Mouse (Mus musculus) heart, postnatal 0 days (tissue): ENCODE results near the gene Tmem206. TPM values are rescaled to one million over a fixed set of nuclear protein-coding genes. Genes with fewer than 3 reads are reported as not detected.
A peak's percentile ranks its signal among the peaks of the same experiment; 100 is the strongest.

Experiments
- ATAC-seq: fragments of 200-750 bp; cut with Nextera tagmentation; 2 replicates; pipeline ENCODE4 v1.8.0; 2017; ENCODE audit warnings: low read depth, moderate number of reproducible peaks, moderate library complexity; ENCODE audit not compliant: insufficient read depth
- DNase-seq: peaks from one replicate; pipeline ENCODE4 v3.0.0-alpha.2; 2016; ENCODE audit warnings: low spot score
- H3K27ac ChIP-seq: fragments of 300-500 bp; sonication (generic); 2 replicates; pipeline ENCODE4 v1.5.1; 2014; ENCODE audit warnings: low read depth, mild to moderate bottlenecking
- H3K27me3 ChIP-seq: fragments of 300-500 bp; sonication (generic); 2 replicates; pipeline ENCODE4 v1.6.1; 2014; ENCODE audit warnings: low read length, mixed read lengths; ENCODE audit not compliant: control insufficient read depth, insufficient read depth
- H3K36me3 ChIP-seq: fragments of 300-500 bp; sonication (generic); replicated peaks from 2 replicates; pipeline ENCODE4 v1.6.1; 2014; ENCODE audit warnings: low read length, mixed read lengths; ENCODE audit not compliant: control insufficient read depth, insufficient read depth
- H3K4me1 ChIP-seq: fragments of 300-500 bp; sonication (generic); 2 replicates; pipeline ENCODE4 v1.6.1; 2014; ENCODE audit warnings: antibody characterized with exemption; ENCODE audit not compliant: control insufficient read depth, insufficient read depth
- H3K4me2 ChIP-seq: fragments of 300-500 bp; sonication (generic); 2 replicates; pipeline ENCODE4 v1.6.1; 2014; ENCODE audit warnings: low read depth, mild to moderate bottlenecking, low read length, moderate library complexity
- H3K4me3 ChIP-seq: fragments of 300-500 bp; sonication (generic); 2 replicates; pipeline ENCODE4 v1.5.1; 2014; ENCODE audit warnings: low read depth, low read length
- H3K9ac ChIP-seq: fragments of 300-500 bp; sonication (generic); replicated peaks from 2 replicates; pipeline ENCODE4 v1.6.1; 2014; ENCODE audit warnings: low read depth, low read length, mixed read lengths
- H3K9me3 ChIP-seq: fragments of 300-500 bp; sonication (generic); replicated peaks from 2 replicates; pipeline ENCODE4 v1.6.1; 2016; ENCODE audit warnings: low read length; ENCODE audit not compliant: control insufficient read depth
- CTCF ChIP-seq: IDR thresholded peaks from 2 replicates; pipeline ENCODE4 v1.5.1; 2016; ENCODE audit warnings: antibody characterized with exemption, control low read depth, low read depth
- EP300 ChIP-seq: IDR thresholded peaks from 2 replicates; pipeline ENCODE4 v1.6.1; 2016; ENCODE audit warnings: antibody characterized with exemption, low read depth
- WGBS: fragments of 180-500 bp; shearing (Covaris S2); extraction: QIAGEN DNeasy Blood & Tissue Kit; methylation state at CpG from one replicate; pipeline ENCODE4 v1.1.7; 2014; 5-methylcytosine and 5-hydroxymethylcytosine counted together
- polyA plus RNA-seq: library from polyadenylated mRNA; unstranded; fragments of >200 nt; fragmentation: Nextera tagmentation; extraction: Ambion mirVana; gene quantifications from 2 replicates; pipeline ENCODE4 v1.2.1, GENCODE M21; 2015
- total RNA-seq: library from RNA; depleted of rRNA; stranded (reverse); fragments of >200 nt; gene quantifications from 2 replicates; pipeline ENCODE4 v1.2.3, GENCODE M21; 2014; ENCODE audit warnings: low replicate concordance

The Tmem206 gene
- total and polyA plus RNA-seq, 2 experiments from 2014 or later: 5.3 to 10.9 TPM

DNA sequence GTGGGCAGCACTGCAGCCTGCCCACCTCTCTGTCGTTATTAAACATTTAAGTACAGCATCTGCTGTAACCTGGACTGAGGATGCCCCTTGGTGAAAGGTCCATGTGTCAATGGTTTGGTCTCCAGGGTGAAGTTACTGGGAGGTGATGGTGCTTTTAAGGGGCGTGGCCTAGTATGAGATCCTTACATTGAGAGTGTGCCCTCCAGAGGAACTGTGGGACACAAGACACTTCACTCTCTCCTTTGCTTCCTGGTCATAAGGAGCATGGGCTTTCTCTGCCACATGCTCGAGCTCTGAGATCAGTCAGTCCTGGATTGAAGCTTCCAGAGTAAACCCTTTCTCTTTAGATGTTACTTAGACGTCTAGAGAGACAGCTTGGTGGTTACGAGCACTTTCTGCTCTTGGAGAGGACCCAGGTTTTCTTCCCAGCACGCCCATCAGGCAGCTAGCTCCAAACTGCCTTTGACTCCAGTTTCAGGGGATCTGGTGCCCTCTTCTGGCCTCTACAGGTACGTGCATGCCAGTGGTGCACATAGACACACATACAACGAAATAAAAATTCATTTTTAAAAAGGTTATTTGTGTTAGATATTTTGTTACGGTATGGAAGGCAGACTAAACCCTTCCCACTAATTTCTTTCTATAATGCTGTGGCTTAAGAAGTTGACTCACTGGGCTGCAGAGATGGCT, 17.8 kb upstream of the Tmem206 start:
- peak; percentile 38 for TF ChIP-seq CTCF
- no peak for TF ChIP-seq EP300
- Histone ChIP-seq H3K9me3 (no peaks in the 10 kb centered on the region), H3K4me2 (no peak overlapping the region), H3K4me1 (peaks cover 6% of the 10 kb centered on the region), H3K27ac (no peak overlapping the region), H3K4me3 (no peak overlapping the region), H3K36me3 (peaks cover 13% of the 10 kb centered on the region; the same call in 1 of the 2 replicates), H3K9ac (no peak overlapping the region), H3K27me3 (no peaks in the 10 kb centered on the region)
- no peak for DNase-seq
- 79% methylated on average over 9 of the region's 9 CpGs for WGBS
- ATAC-seq: no peak

DNA sequence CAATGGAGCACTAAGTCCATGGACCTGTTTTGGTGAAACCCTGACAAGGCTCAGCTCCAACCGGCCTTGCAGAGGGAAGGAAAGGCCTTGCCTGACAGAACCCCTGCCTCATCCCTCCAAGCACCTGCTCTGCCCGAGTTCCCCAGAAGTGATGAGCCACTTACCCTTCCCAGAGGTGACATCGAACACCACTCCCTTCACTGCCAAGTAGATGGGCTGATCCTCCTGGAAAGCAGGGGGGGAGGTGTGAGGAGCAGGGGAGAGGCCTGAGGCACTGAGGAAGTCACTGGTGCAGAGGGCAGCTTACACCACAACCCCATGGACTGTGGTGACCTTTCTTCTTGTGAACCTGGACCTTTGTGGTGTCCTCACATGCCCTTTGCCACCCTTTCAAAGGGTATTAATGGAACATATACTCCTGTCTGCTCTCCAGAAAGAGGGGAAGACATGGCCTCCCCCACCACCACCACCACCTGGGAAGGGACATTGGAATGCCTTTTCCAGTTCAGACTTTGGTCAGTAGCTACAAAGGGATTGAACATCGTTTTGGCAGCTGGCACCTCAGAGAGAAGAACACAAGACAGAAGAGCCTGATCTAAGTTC, 14.3 kb upstream of the Tmem206 start:
- H3K27ac ChIP-seq: no peak overlapping the region
- H3K27me3 ChIP-seq: no peaks in the 10 kb centered on the region
- H3K4me2 ChIP-seq: no peak overlapping the region
- DNase-seq: no peak
- no peak overlapping the region for H3K9ac ChIP-seq
- no peaks in the 10 kb centered on the region for H3K9me3 ChIP-seq
- H3K4me1 ChIP-seq: peaks cover 5% of the 10 kb centered on the region; the same call in 1 of the 2 replicates
- H3K4me3 ChIP-seq: no peak overlapping the region
- 74% methylated on average over 4 of the region's 4 CpGs for WGBS
- H3K36me3 ChIP-seq: peaks cover 13% of the 10 kb centered on the region; the same call in 1 of the 2 replicates
- TF ChIP-seq CTCF: no peak
- TF ChIP-seq EP300: no peak
- ATAC-seq: no peak

DNA sequence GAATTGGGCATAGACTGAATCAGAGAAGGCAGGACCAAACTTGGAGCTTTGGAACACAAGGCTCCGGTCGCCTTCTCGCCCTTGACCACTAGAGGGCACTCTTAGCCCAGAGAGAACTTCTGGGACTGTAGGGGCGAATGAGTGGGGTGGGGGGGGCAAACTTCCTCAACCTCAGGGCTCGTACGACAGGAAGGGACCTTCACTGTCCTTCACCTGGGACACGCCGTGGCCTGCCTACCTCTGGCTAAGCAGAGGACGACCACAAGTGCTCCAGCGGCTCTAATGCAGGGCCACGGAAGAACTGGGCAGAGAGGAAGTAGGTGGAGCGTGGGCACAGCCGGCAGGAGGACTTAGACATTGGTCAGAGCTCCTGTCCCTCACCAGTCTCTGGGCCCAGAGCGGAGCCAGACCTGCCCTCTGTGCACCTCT, 13.2 kb upstream of the Tmem206 start:
- peak; percentile 95 for DNase-seq
- peak overlapping the region; percentile 61 for H3K9ac ChIP-seq
- under 1% methylated on average over 14 of the region's 14 CpGs for WGBS
- no peaks in the 10 kb centered on the region for H3K27me3 ChIP-seq
- peak overlapping the region; percentile 86 for H3K27ac ChIP-seq
- TF ChIP-seq EP300: no peak
- peak; percentile 96 for TF ChIP-seq CTCF
- peak overlapping the region; percentile 59 for H3K4me2 ChIP-seq
- no peaks in the 10 kb centered on the region for H3K9me3 ChIP-seq
- peaks cover 11% of the 10 kb centered on the region; the same call in 1 of the 2 replicates for H3K36me3 ChIP-seq
- peak overlapping the region; percentile 67 for H3K4me3 ChIP-seq
- H3K4me1 ChIP-seq: peaks cover 10% of the 10 kb centered on the region
- peak; percentile 95 for ATAC-seq

DNA sequence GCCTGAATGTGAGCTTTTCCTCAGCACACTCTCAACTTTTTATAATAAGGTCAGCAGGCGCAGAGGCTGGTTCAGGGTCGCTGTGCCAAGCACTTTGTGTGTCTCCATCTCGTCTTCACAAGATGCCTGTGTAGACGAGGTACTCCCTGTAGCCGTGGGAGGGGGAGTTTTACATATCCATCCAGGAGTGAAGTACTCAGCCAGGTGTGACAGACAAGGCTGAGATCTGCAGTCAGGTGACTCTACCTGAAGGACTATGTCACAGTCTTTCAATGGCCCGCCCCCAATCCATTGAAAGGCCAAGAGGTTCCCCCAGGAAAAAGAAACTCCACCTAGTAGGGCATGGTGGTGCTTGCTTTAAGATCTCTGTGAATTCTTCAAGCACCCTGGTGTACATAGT, 12.6 kb upstream of the Tmem206 start:
- Histone ChIP-seq H3K9me3 (no peaks in the 10 kb centered on the region), H3K4me3 (peak overlapping the region; percentile 67), H3K27me3 (no peaks in the 10 kb centered on the region), H3K27ac (peak overlapping the region; percentile 86; the same call in 1 of the 2 replicates), H3K4me2 (peak overlapping the region; percentile 59), H3K36me3 (0 out of 2 replicates have a peak, but pooled peaks cover 4% of the 10 kb centered on the region), H3K4me1 (peaks cover 10% of the 10 kb centered on the region), H3K9ac (peak overlapping the region; percentile 61)
- TF ChIP-seq CTCF (no peak), EP300 (no peak)
- ATAC-seq: no peak
- WGBS: 54% methylated on average over 6 of the region's 6 CpGs
- DNase-seq: no peak

DNA sequence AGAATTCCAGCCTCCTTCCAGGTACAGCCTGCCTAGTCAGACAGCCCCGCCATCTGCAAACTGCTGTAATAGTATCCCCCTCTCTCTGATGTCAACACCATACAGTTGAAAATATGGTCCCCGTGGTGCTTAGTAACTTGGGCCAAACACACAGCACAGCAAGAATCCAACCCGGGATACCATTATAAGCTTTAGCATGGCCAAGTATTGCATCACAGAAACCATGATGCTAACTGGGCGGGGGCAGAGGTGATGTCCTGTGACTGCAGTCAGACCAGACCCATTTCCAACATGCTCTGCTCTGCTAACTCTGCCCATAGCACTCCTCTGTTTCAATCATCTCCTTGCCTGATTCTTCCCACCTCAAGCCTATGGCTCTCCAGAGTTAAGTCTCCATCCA, 11.8 kb upstream of the Tmem206 start:
- H3K4me1 ChIP-seq: peaks cover 10% of the 10 kb centered on the region
- no peaks in the 10 kb centered on the region for H3K9me3 ChIP-seq
- DNase-seq: no peak
- no peak overlapping the region for H3K27ac ChIP-seq
- 0 out of 2 replicates have a peak, but pooled peaks cover 3% of the 10 kb centered on the region for H3K36me3 ChIP-seq
- H3K4me2 ChIP-seq: no peak overlapping the region
- TF ChIP-seq EP300: no peak
- TF ChIP-seq CTCF: no peak
- no peak overlapping the region for H3K9ac ChIP-seq
- 64% methylated on average over 4 of the region's 4 CpGs for WGBS
- no peaks in the 10 kb centered on the region for H3K27me3 ChIP-seq
- H3K4me3 ChIP-seq: no peak overlapping the region
- no peak for ATAC-seq
